Mouse (Mus musculus): ENCODE results near the gene Nfkbil1. TPM values are rescaled to one million over a fixed set of nuclear protein-coding genes. Genes with fewer than 3 reads are reported as not detected.
A peak's percentile ranks its signal among the peaks of the same experiment; 100 is the strongest.

The Nfkbil1 gene
- polyA plus RNA-seq, 1 experiment from 2014 or later = 11.6 TPM

DNA sequence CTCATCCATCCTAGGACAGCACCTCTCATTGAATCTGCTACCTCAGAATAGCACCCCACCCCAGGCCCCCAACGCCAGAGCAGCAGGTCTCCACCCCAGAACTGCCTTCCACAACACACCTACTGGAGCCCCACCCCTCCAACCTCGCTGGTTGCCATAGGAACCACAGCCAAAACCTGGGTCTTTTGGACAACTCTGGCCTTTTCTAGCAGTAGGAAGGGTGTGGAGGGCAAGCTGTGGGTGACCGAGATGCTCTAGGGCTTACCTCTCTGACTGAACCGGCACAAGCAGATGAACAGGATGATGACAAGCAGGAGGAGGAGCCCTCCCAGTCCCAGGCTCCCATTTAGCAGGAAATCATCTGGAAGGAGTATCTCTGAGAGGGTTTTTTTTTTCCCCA lies 48.9 kb downstream of the Nfkbil1 start:
- 0% methylated on average over 4 of the region's 4 CpGs for WGBS
- Histone ChIP-seq H3K4me2 (replicated peaks; ENCODE audit: low read depth, low read length) (peak overlapping the region; percentile 64), H3K4me1 (ENCODE audit: insufficient read depth, low read length) (0 out of 2 replicates have a peak, but pooled peaks cover 6% of the 10 kb centered on the region), H3K27me3 (ENCODE audit: insufficient read depth, low read length) (no peaks in the 10 kb centered on the region), H3K4me3 (ENCODE audit: low read length) (peak overlapping the region; percentile 49), H3K27ac (ENCODE audit: low read length) (peak overlapping the region; percentile 70), H3K36me3 (ENCODE audit: insufficient read depth, low read length) (no peaks in the 10 kb centered on the region), H3K9me3 (ENCODE audit: low read length) (no peaks in the 10 kb centered on the region), H3K9ac (replicated peaks; ENCODE audit: low read length) (peak overlapping the region; percentile 28; the same call in 1 of the 2 replicates)
- ATAC-seq (ENCODE audit: low FRiP score, low TSS enrichment) = peak; percentile 36; the same call in 1 of the 2 replicates

- 3% methylated on average over 16 of the region's 18 CpGs for WGBS
- no peaks in the 10 kb centered on the region for H3K27me3 ChIP-seq (ENCODE audit: insufficient read depth, low read length)
- peak overlapping the region; percentile 49 for H3K4me3 ChIP-seq (ENCODE audit: low read length)
- peak overlapping the region; percentile 70 for H3K27ac ChIP-seq (ENCODE audit: low read length)
- peak; percentile 66 for ATAC-seq (ENCODE audit: low FRiP score, low TSS enrichment)
- peak overlapping the region; percentile 64 for H3K4me2 ChIP-seq (replicated peaks; ENCODE audit: low read depth, low read length)
- H3K4me1 ChIP-seq (ENCODE audit: insufficient read depth, low read length) = 0 out of 2 replicates have a peak, but pooled peaks cover 6% of the 10 kb centered on the region
- no peaks in the 10 kb centered on the region for H3K9me3 ChIP-seq (ENCODE audit: low read length)
- peak overlapping the region; percentile 28 for H3K9ac ChIP-seq (replicated peaks; ENCODE audit: low read length)
- H3K36me3 ChIP-seq (ENCODE audit: insufficient read depth, low read length) = no peaks in the 10 kb centered on the region
Measured at GRCm38 (mm10) chr17:35185639-35186611, 49.7 kb downstream of the Nfkbil1 start.

GRCm38 (mm10) chr17:35180093-35180492 lies 55.5 kb downstream of the Nfkbil1 start:
- H3K9ac ChIP-seq (replicated peaks; ENCODE audit: low read length) = no peak overlapping the region
- H3K4me1 ChIP-seq (ENCODE audit: insufficient read depth, low read length) = no peaks in the 10 kb centered on the region
- WGBS = 88% methylated on average over 5 of the region's 5 CpGs
- H3K4me2 ChIP-seq (replicated peaks; ENCODE audit: low read depth, low read length) = no peak overlapping the region
- H3K4me3 ChIP-seq (ENCODE audit: low read length) = no peak overlapping the region
- no peaks in the 10 kb centered on the region for H3K9me3 ChIP-seq (ENCODE audit: low read length)
- no peaks in the 10 kb centered on the region for H3K27me3 ChIP-seq (ENCODE audit: insufficient read depth, low read length)
- no peak for ATAC-seq (ENCODE audit: low FRiP score, low TSS enrichment)
- no peak overlapping the region for H3K27ac ChIP-seq (ENCODE audit: low read length)
- no peaks in the 10 kb centered on the region for H3K36me3 ChIP-seq (ENCODE audit: insufficient read depth, low read length)

DNA sequence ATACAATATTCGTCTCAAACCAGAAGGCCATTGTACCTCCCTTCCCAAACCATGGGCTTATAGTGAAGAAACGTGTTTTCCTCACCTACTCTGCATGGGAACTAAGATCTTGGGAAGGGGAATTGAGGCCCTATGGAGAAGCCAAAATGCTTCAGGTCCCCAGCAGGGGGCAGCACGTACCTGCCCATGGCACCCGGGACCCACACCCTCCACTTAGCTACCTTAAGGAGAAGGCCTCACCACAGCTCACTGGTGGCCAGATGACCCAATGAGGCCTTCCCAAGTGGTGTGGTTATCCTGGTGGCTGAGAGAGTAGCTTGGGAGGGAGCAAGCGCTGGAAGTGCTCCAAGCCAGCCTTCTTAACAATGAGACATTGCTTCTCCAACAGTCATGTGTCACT lies 57.1 kb downstream of the Nfkbil1 start:
- Histone ChIP-seq H3K27ac (ENCODE audit: low read length) (no peak overlapping the region), H3K4me3 (ENCODE audit: low read length) (no peak overlapping the region), H3K4me2 (replicated peaks; ENCODE audit: low read depth, low read length) (no peak overlapping the region), H3K4me1 (ENCODE audit: insufficient read depth, low read length) (no peaks in the 10 kb centered on the region), H3K9ac (replicated peaks; ENCODE audit: low read length) (no peak overlapping the region), H3K27me3 (ENCODE audit: insufficient read depth, low read length) (no peaks in the 10 kb centered on the region), H3K9me3 (ENCODE audit: low read length) (no peaks in the 10 kb centered on the region), H3K36me3 (ENCODE audit: insufficient read depth, low read length) (no peaks in the 10 kb centered on the region)
- WGBS = 15% methylated on average over 5 of the region's 5 CpGs
- peak; percentile 74 for ATAC-seq (ENCODE audit: low FRiP score, low TSS enrichment)

DNA sequence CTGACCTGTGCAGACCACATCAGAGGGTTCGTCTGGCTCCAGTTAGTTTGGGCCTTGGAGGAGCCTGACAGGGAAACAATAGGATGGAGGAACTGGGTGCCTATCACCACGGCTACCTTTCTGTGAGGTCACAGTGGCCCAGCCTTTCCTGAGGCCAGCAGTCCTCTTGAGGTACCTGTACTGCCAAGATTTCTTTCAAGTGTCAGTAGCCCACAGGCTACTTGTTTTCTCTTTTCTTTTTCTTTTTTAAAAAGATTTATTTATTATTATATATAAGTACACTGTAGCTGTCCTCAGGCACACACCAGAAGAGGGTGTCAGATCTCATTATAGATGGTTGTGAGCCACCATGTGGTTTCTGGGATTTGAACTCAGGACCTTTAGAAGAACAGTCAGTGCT lies 59.6 kb downstream of the Nfkbil1 start, which contains the start of gene Aif1:
Gene Aif1 (minus strand): TSS at position 101 of the 400 bp plus-strand sequence.
- H3K27ac ChIP-seq (ENCODE audit: low read length) = no peak within 1 kb of the TSS
- H3K4me2 ChIP-seq (replicated peaks; ENCODE audit: low read depth, low read length) = no peak within 1 kb of the TSS
- 68% methylated on average over 2 of the region's 2 CpGs for WGBS
- no peaks in the 10 kb centered on the region for H3K27me3 ChIP-seq (ENCODE audit: insufficient read depth, low read length)
- no peak within 1 kb of the TSS for H3K9ac ChIP-seq (replicated peaks; ENCODE audit: low read length)
- no peaks in the 10 kb centered on the region for H3K9me3 ChIP-seq (ENCODE audit: low read length)
- no peaks in the 10 kb centered on the region for H3K4me1 ChIP-seq (ENCODE audit: insufficient read depth, low read length)
- ATAC-seq (ENCODE audit: low FRiP score, low TSS enrichment) = no peak
- H3K4me3 ChIP-seq (ENCODE audit: low read length) = no peak within 1 kb of the TSS
- H3K36me3 ChIP-seq (ENCODE audit: insufficient read depth, low read length) = no peaks in the 10 kb centered on the region

GRCm38 (mm10) chr17:35175382-35175781 lies 60.2 kb downstream of the Nfkbil1 start:
- no peak for ATAC-seq (ENCODE audit: low FRiP score, low TSS enrichment)
- H3K36me3 ChIP-seq (ENCODE audit: insufficient read depth, low read length) = no peaks in the 10 kb centered on the region
- no peak overlapping the region for H3K27ac ChIP-seq (ENCODE audit: low read length)
- H3K4me3 ChIP-seq (ENCODE audit: low read length) = no peak overlapping the region
- H3K9ac ChIP-seq (replicated peaks; ENCODE audit: low read length) = no peak overlapping the region
- WGBS = 68% methylated on average over 6 of the region's 6 CpGs
- no peaks in the 10 kb centered on the region for H3K27me3 ChIP-seq (ENCODE audit: insufficient read depth, low read length)
- H3K4me1 ChIP-seq (ENCODE audit: insufficient read depth, low read length) = no peaks in the 10 kb centered on the region
- H3K9me3 ChIP-seq (ENCODE audit: low read length) = no peaks in the 10 kb centered on the region
- H3K4me2 ChIP-seq (replicated peaks; ENCODE audit: low read depth, low read length) = no peak overlapping the region

DNA sequence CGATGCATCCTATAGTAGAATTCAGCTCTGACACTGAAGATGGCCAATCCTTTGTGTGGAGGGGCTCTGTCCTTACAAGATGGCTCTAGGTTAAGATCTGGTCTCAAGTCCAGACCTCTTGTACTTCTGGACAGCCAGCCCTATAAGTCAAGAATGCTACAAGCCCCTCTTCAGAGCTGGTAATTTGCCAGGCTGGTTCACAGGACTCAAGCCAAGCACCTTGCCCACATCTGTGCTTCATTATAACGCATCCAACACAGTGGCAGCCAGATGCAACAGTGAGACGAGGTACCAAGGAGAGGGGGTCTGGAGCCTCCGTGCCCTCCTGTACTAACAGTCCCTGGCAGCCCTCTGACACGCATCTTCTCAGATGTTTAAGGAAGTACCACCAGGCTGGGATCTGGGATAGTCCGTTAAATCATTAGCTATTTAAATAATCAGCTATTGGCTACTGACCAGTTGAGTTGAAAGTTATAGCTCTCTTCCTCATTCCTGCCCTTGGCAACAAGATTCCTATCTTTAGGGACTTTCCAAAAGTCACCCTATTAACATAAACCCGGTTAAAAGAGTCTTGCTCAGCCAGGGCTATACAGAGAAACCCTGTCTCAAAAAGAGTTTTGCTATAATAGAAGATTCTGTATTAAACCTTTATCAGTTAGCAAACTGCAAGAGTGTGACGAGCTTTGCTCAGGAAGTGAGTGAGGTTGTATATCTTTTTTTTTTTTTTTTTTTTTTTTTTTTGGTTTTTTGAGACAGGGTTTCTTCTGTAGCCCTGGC lies 61.2 kb downstream of the Nfkbil1 start:
- Histone ChIP-seq H3K27me3 (ENCODE audit: insufficient read depth, low read length) (no peaks in the 10 kb centered on the region), H3K9ac (replicated peaks; ENCODE audit: low read length) (0 out of 2 replicates have a peak overlapping the region, but pooled peaks have one; percentile 32), H3K4me2 (replicated peaks; ENCODE audit: low read depth, low read length) (no peak overlapping the region), H3K36me3 (ENCODE audit: insufficient read depth, low read length) (no peaks in the 10 kb centered on the region), H3K4me1 (ENCODE audit: insufficient read depth, low read length) (no peaks in the 10 kb centered on the region), H3K9me3 (ENCODE audit: low read length) (no peaks in the 10 kb centered on the region), H3K4me3 (ENCODE audit: low read length) (no peak overlapping the region), H3K27ac (ENCODE audit: low read length) (peak overlapping the region; percentile 69; the same call in 1 of the 2 replicates)
- 64% methylated on average over 8 of the region's 8 CpGs for WGBS
- no peak for ATAC-seq (ENCODE audit: low FRiP score, low TSS enrichment)

DNA sequence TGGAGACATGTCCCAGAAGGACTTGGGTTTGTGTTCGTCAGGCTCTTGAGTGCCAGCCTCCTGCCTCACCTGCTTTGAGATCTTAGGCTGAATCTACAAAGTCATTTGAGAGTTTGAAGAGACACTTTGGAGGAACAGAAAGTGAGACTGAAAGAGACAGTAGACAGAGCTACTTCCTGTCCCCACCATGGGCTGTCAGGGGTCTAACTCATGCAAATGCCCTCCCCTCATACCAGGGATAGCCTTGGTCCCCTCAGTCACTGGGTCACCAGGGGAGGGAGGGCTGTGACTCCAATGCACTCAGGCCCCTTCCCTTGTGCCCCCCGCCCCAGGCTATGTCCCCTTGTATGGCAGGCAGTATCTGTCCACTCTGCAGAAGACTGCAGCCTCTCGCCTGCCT lies 62.3 kb downstream of the Nfkbil1 start:
- Histone ChIP-seq H3K27me3 (ENCODE audit: insufficient read depth, low read length) (no peaks in the 10 kb centered on the region), H3K4me2 (replicated peaks; ENCODE audit: low read depth, low read length) (no peak overlapping the region), H3K4me3 (ENCODE audit: low read length) (no peak overlapping the region), H3K4me1 (ENCODE audit: insufficient read depth, low read length) (no peaks in the 10 kb centered on the region), H3K27ac (ENCODE audit: low read length) (peak overlapping the region; percentile 69), H3K36me3 (ENCODE audit: insufficient read depth, low read length) (no peaks in the 10 kb centered on the region), H3K9me3 (ENCODE audit: low read length) (no peaks in the 10 kb centered on the region), H3K9ac (replicated peaks; ENCODE audit: low read length) (no peak overlapping the region)
- 77% methylated on average over 3 of the region's 3 CpGs for WGBS
- ATAC-seq (ENCODE audit: low FRiP score, low TSS enrichment) = no peak

DNA sequence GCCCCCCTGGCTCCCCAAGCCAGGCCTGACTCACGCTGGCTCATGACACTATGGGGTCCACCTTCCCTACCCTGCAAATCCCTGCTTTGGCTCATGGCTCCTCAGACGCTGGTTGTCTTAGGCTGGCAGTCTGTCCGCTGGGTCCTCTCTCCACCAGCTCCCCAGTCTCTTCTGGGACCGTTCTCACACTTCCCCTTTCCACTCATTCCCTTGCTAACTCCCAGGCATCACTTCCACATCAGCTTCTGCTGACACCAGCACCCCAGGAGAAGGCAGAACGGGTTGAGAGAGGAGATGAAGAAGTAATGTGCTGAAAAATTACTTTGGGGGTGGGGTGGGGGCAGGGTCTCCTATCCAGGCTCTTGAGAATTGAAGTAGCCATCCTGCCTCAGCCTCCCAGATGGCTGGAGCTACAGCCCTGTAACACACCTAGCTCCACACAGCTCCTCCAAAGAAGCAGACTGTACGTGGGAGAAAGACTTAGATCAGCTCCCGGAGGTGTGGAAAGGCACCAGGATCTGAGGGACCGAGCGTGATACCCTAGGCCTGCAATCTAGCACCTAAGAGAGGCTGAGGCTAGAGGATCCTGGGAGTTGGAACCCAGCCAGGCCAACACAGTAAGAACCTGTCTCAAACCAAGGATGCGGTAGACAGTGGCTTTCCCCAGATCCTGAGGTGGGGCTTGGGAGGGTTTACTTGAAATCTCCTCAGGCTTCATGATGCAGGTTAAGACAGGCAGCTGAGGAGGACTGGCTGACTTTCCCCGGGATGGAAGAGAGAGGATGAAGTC lies 63.0 kb downstream of the Nfkbil1 start:
- WGBS = 68% methylated on average over 11 of the region's 11 CpGs

More for the DNA sequence above, 63.0 kb downstream of the Nfkbil1 start:
- no peak overlapping the region for H3K9ac ChIP-seq (replicated peaks; ENCODE audit: low read length)
- H3K4me3 ChIP-seq (ENCODE audit: low read length) = no peak overlapping the region
- peak overlapping the region; percentile 69; the same call in 1 of the 2 replicates for H3K27ac ChIP-seq (ENCODE audit: low read length)
- H3K4me1 ChIP-seq (ENCODE audit: insufficient read depth, low read length) = no peaks in the 10 kb centered on the region
- H3K36me3 ChIP-seq (ENCODE audit: insufficient read depth, low read length) = no peaks in the 10 kb centered on the region
- ATAC-seq (ENCODE audit: low FRiP score, low TSS enrichment) = no peak
- no peaks in the 10 kb centered on the region for H3K9me3 ChIP-seq (ENCODE audit: low read length)
- H3K4me2 ChIP-seq (replicated peaks; ENCODE audit: low read depth, low read length) = no peak overlapping the region
- H3K27me3 ChIP-seq (ENCODE audit: insufficient read depth, low read length) = no peaks in the 10 kb centered on the region

All from kidney, embryonic 16.5 days (tissue).